In genomic region chr8:120683602-120684001, GRCm38 (mm10) we compare ENCODE assay signal across 10 mouse cellular contexts. TPM values are rescaled to one million over a fixed set of nuclear protein-coding genes. Genes with fewer than 3 reads are reported as not detected.
DNase-seq lines count a peak whose midpoint lies in the region; ATAC-seq and TF ChIP-seq lines count a peak whose summit lies in the region.
"Had no signal": no experiment of that assay in that cellular context is flagged by ENCODE, and none has a peak within 500 bp of the region (broad histone marks: within the 10 kb centered on the region; RNA-seq: fewer than 3 reads in every experiment).

No protein-coding gene starts in this region.

- H3K27ac ChIP-seq in heart, embryonic 12.5 days (ENCODE audit: poor library complexity, severe bottlenecking), result no peak overlapping the region
- H3K27ac ChIP-seq in bone marrow, adult 2 months (ENCODE audit: control insufficient read depth, insufficient read depth, low read depth, low read length, poor library complexity), result no peak overlapping the region
- H3K27ac ChIP-seq in limb, embryonic 10.5 days, result no peak overlapping the region
- H3K27ac ChIP-seq in neural tube, embryonic 11.5 days (ENCODE audit: low read depth, low read length), result no peak overlapping the region
- H3K27ac ChIP-seq: embryonic facial prominence, embryonic 12.5 days; lung, embryonic 15.5 days had no signal

- DNase-seq in heart, adult 18-20 months, result peak; percentile 78 to 88
- peak; percentile 70 for DNase-seq in heart, adult 8-10 months (ENCODE audit: low spot score)
- DNase-seq in limb, embryonic 10.5 days (ENCODE audit: low spot score), result peak; percentile 74
- peak; percentile 78 for DNase-seq in neural tube, embryonic 11.5 days (ENCODE audit: low spot score)
- DNase-seq in thymus, postnatal 4 days, result peak; percentile 90

- peaks cover 5% of the 10 kb centered on the region for H3K4me1 ChIP-seq in heart, embryonic 12.5 days (replicated peaks)
- peaks cover 6% of the 10 kb centered on the region; the same call in 1 of the 2 replicates for H3K4me1 ChIP-seq in bone marrow, adult 2 months (ENCODE audit: control insufficient read depth, insufficient read depth, low read length)
- peaks cover 4% of the 10 kb centered on the region for H3K4me1 ChIP-seq in limb, embryonic 10.5 days
- no peaks in the 10 kb centered on the region for H3K4me1 ChIP-seq in neural tube, embryonic 11.5 days (ENCODE audit: control insufficient read depth, insufficient read depth, low read length)

- H3K9me3 ChIP-seq in heart, embryonic 12.5 days (replicated peaks), result no peaks in the 10 kb centered on the region
- H3K9me3 ChIP-seq in limb, embryonic 10.5 days (replicated peaks), result no peaks in the 10 kb centered on the region
- no peaks in the 10 kb centered on the region for H3K9me3 ChIP-seq in neural tube, embryonic 11.5 days (ENCODE audit: control insufficient read depth, low read length)
- H3K9me3 ChIP-seq: embryonic facial prominence, embryonic 12.5 days; lung, embryonic 15.5 days had no signal

- peaks cover 46% of the 10 kb centered on the region for H3K27me3 ChIP-seq in heart, embryonic 12.5 days (replicated peaks)
- peaks cover 41% of the 10 kb centered on the region; the same call in 1 of the 2 replicates for H3K27me3 ChIP-seq in limb, embryonic 10.5 days (ENCODE audit: low read depth, poor library complexity, severe bottlenecking)
- no peaks in the 10 kb centered on the region for H3K27me3 ChIP-seq in neural tube, embryonic 11.5 days (ENCODE audit: control insufficient read depth, insufficient read depth, low read length)
- H3K27me3 ChIP-seq: embryonic facial prominence, embryonic 12.5 days had no signal

- no peak overlapping the region; the same call in 1 of the 2 replicates for H3K9ac ChIP-seq in heart, embryonic 12.5 days
- no peak overlapping the region for H3K9ac ChIP-seq in neural tube, embryonic 11.5 days (ENCODE audit: low read length)
- H3K9ac ChIP-seq: embryonic facial prominence, embryonic 12.5 days; lung, embryonic 15.5 days had no signal

- no peak overlapping the region for H3K4me3 ChIP-seq in heart, embryonic 12.5 days
- no peak overlapping the region for H3K4me3 ChIP-seq in bone marrow, adult 2 months (replicated peaks; ENCODE audit: control insufficient read depth, low read depth, low read length)
- H3K4me3 ChIP-seq in limb, embryonic 10.5 days, result no peak overlapping the region
- H3K4me3 ChIP-seq in neural tube, embryonic 11.5 days (ENCODE audit: low read depth, low read length), result no peak overlapping the region
- H3K4me3 ChIP-seq: embryonic facial prominence, embryonic 12.5 days; lung, embryonic 15.5 days had no signal

- no peak overlapping the region for H3K4me2 ChIP-seq in heart, embryonic 12.5 days
- H3K4me2 ChIP-seq in neural tube, embryonic 11.5 days (ENCODE audit: low read depth), result no peak overlapping the region
- H3K4me2 ChIP-seq: embryonic facial prominence, embryonic 12.5 days; lung, embryonic 15.5 days had no signal

- TF ChIP-seq CTCF in bone marrow, adult 2 months (IDR thresholded peaks at IDR 0.05; ENCODE audit: control insufficient read depth, insufficient read depth, low read length), result peak; percentile 91

- H3K36me3 ChIP-seq in heart, embryonic 12.5 days, result no peaks in the 10 kb centered on the region
- no peaks in the 10 kb centered on the region for H3K36me3 ChIP-seq in limb, embryonic 10.5 days
- no peaks in the 10 kb centered on the region for H3K36me3 ChIP-seq in neural tube, embryonic 11.5 days (ENCODE audit: control insufficient read depth, insufficient read depth, low read length)
- H3K36me3 ChIP-seq: embryonic facial prominence, embryonic 12.5 days; lung, embryonic 15.5 days had no signal

- 14% methylated on average over 10 of the region's 10 CpGs for WGBS in heart, embryonic 12.5 days
- 12% methylated on average over 10 of the region's 10 CpGs for WGBS in bone marrow, adult 2 months
- WGBS in limb, embryonic 10.5 days, result 17% methylated on average over 10 of the region's 10 CpGs
- 16% methylated on average over 10 of the region's 10 CpGs for WGBS in neural tube, embryonic 11.5 days

- peak; percentile 30; the same call in 1 of the 2 replicates for TF ChIP-seq POLR2A in bone marrow, adult 2 months (IDR thresholded peaks at IDR 0.05; ENCODE audit: borderline replicate concordance, control insufficient read depth, low read depth, low read length)

- ATAC-seq in heart, embryonic 12.5 days (ENCODE audit: insufficient number of reproducible peaks, low FRiP score), result no peak
- ATAC-seq in CD4-positive, CD25-positive, alpha-beta regulatory T cell, adult 4 months, result peak; percentile 80
- ATAC-seq in neural tube, embryonic 11.5 days (ENCODE audit: insufficient read depth, low FRiP score, low TSS enrichment), result no peak; the same call in 1 of the 2 replicates

RNA-seq across cellular contexts. Expression of gene Emc8, which starts 15.2 kb away (rescaled TPM):
- total RNA-seq in heart, adult 18-20 months (2021), result 10 to 100 TPM; 42.7 to 46.4 TPM
- polyA plus RNA-seq in heart, embryonic 12.5 days (2016; fragmentation: Nextera tagmentation; extraction: Ambion mirVana), result 168 and 183 TPM in 2 replicates
- 10 to 100 TPM; 32.0 to 41.1 TPM for polyA plus RNA-seq in CD4-positive, CD25-positive, alpha-beta regulatory T cell, adult 4 months (2017; shearing (Covaris generic))
- 28.5 and 66.3 TPM in 2 replicates for polyA plus RNA-seq in bone marrow, adult 2 months (2011; ENCODE audit: insufficient read depth, insufficient read length, low replicate concordance, missing spikeins)
- 10 to 100 TPM; 44.3 to 57.6 (median 46.7) TPM for total RNA-seq in heart, adult 8-10 months (2022)
- 372 and 439 TPM in 2 replicates for polyA plus RNA-seq in limb, embryonic 10.5 days (2016; fragmentation: Nextera tagmentation; extraction: Ambion mirVana)
- polyA plus RNA-seq in neural tube, embryonic 11.5 days (2014; fragmentation: Nextera tagmentation; extraction: Ambion mirVana), result 274 and 290 TPM in 2 replicates

RNA-seq across cellular contexts. Expression of gene Cox4i1, which starts 15.6 kb away (rescaled TPM):
- total RNA-seq in heart, adult 18-20 months (2021), result 1,000 to 10,000 TPM; 4,737 to 4,778 TPM
- 1,676 and 1,716 TPM in 2 replicates for polyA plus RNA-seq in heart, embryonic 12.5 days (2016; fragmentation: Nextera tagmentation; extraction: Ambion mirVana)
- 1,000 to 10,000 TPM; 1,023 to 1,039 TPM for polyA plus RNA-seq in CD4-positive, CD25-positive, alpha-beta regulatory T cell, adult 4 months (2017; shearing (Covaris generic))
- polyA plus RNA-seq in bone marrow, adult 2 months (2011; ENCODE audit: insufficient read depth, insufficient read length, low replicate concordance, missing spikeins), result 413 and 448 TPM in 2 replicates
- total RNA-seq in heart, adult 8-10 months (2022), result 1,000 to 10,000 TPM; 4,385 to 5,037 (median 4,791) TPM
- polyA plus RNA-seq in limb, embryonic 10.5 days (2016; fragmentation: Nextera tagmentation; extraction: Ambion mirVana), result 879 and 888 TPM in 2 replicates
- polyA plus RNA-seq in neural tube, embryonic 11.5 days (2014; fragmentation: Nextera tagmentation; extraction: Ambion mirVana), result 920 and 934 TPM in 2 replicates

RNA-seq across cellular contexts. Expression of gene Gm27021, which starts 15.7 kb away (rescaled TPM):
- not detected for total RNA-seq in heart, adult 18-20 months (2021)
- polyA plus RNA-seq in heart, embryonic 12.5 days (2016; fragmentation: Nextera tagmentation; extraction: Ambion mirVana), result 0.72 TPM in 1 of 2 replicates, not detected in the other
- not detected for polyA plus RNA-seq in CD4-positive, CD25-positive, alpha-beta regulatory T cell, adult 4 months (2017; shearing (Covaris generic))
- not detected in 2 replicates for polyA plus RNA-seq in bone marrow, adult 2 months (2011; ENCODE audit: insufficient read depth, insufficient read length, low replicate concordance, missing spikeins)
- total RNA-seq in heart, adult 8-10 months (2022), result not detected
- 3.4 and 3.8 TPM in 2 replicates for polyA plus RNA-seq in limb, embryonic 10.5 days (2016; fragmentation: Nextera tagmentation; extraction: Ambion mirVana)
- polyA plus RNA-seq in neural tube, embryonic 11.5 days (2014; fragmentation: Nextera tagmentation; extraction: Ambion mirVana), result 2.3 and 2.5 TPM in 2 replicates

RNA-seq across cellular contexts. Expression of gene 1190005I06Rik, which starts 36.2 kb away (rescaled TPM):
- total RNA-seq in heart, adult 18-20 months (2021), result 1 to 10 TPM; 5.6 to 6.3 TPM
- 3.5 and 6.7 TPM in 2 replicates for polyA plus RNA-seq in heart, embryonic 12.5 days (2016; fragmentation: Nextera tagmentation; extraction: Ambion mirVana)
- under 1 TPM in 1 of 2 experiments, not detected in 1; 0.39 TPM for polyA plus RNA-seq in CD4-positive, CD25-positive, alpha-beta regulatory T cell, adult 4 months (2017; shearing (Covaris generic))
- not detected in 2 replicates for polyA plus RNA-seq in bone marrow, adult 2 months (2011; ENCODE audit: insufficient read depth, insufficient read length, low replicate concordance, missing spikeins)
- 1 to 10 TPM; 3.0 to 5.7 (median 4.3) TPM for total RNA-seq in heart, adult 8-10 months (2022)
- 2.7 and 3.4 TPM in 2 replicates for polyA plus RNA-seq in limb, embryonic 10.5 days (2016; fragmentation: Nextera tagmentation; extraction: Ambion mirVana)
- 2.5 and 2.6 TPM in 2 replicates for polyA plus RNA-seq in neural tube, embryonic 11.5 days (2014; fragmentation: Nextera tagmentation; extraction: Ambion mirVana)

RNA-seq across cellular contexts. Expression of gene Irf8, which starts 52.6 kb away (rescaled TPM):
- total RNA-seq in heart, adult 18-20 months (2021), result 1 to 10 TPM; 4.8 to 6.9 TPM
- 4.9 and 5.6 TPM in 2 replicates for polyA plus RNA-seq in heart, embryonic 12.5 days (2016; fragmentation: Nextera tagmentation; extraction: Ambion mirVana)
- 10 to 100 TPM; 12.3 to 22.7 TPM for polyA plus RNA-seq in CD4-positive, CD25-positive, alpha-beta regulatory T cell, adult 4 months (2017; shearing (Covaris generic))
- 32.8 and 80.9 TPM in 2 replicates for polyA plus RNA-seq in bone marrow, adult 2 months (2011; ENCODE audit: insufficient read depth, insufficient read length, low replicate concordance, missing spikeins)
- 1 to 10 TPM; 2.6 to 4.0 (median 4.0) TPM for total RNA-seq in heart, adult 8-10 months (2022)
- polyA plus RNA-seq in limb, embryonic 10.5 days (2016; fragmentation: Nextera tagmentation; extraction: Ambion mirVana), result 1.4 and 1.7 TPM in 2 replicates
- polyA plus RNA-seq in neural tube, embryonic 11.5 days (2014; fragmentation: Nextera tagmentation; extraction: Ambion mirVana), result 3.6 and 3.8 TPM in 2 replicates
